Mouse (Mus musculus): ENCODE measurements at regions not wholly inside any gene's neighbourhood (a gene's known extent, or its start where the extent isn't known, plus 50 kb on each side); places are given as distances from the start of the nearest gene placed in this dataset.
"Not testable (repeated sequence)": the region's sequence is repeated elsewhere in the genome, so short reads cannot be mapped to it uniquely, and the experiment has no call there.

- no peak for DNase-seq (ENCODE audit: low read depth, low spot score)
These were observed 114.2 kb downstream of the Nectin1 start for GRCm38 (mm10) chr9:43857988-43858387.

DNA sequence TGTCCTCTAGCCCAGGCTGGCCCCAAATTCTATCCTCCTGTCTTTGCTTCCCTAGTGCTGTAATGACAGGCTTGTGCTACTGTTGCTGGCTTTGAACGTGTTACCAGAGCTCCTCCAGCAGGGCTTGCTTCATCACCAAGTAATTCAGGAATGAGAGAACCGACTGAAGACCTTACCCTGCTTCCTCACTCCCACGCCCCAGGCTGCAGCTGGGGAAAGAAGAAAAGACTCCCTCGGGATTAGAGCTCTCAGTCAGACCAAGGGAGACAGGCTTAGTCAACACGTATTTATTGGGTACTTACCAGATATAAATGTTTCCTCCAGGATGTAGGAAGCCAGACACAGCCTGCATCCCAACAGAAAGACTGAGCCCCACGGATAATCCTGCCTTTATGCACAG lies 115.0 kb downstream of the Nectin1 start:
- DNase-seq (ENCODE audit: low read depth, low spot score) = peak; percentile 55

DNA sequence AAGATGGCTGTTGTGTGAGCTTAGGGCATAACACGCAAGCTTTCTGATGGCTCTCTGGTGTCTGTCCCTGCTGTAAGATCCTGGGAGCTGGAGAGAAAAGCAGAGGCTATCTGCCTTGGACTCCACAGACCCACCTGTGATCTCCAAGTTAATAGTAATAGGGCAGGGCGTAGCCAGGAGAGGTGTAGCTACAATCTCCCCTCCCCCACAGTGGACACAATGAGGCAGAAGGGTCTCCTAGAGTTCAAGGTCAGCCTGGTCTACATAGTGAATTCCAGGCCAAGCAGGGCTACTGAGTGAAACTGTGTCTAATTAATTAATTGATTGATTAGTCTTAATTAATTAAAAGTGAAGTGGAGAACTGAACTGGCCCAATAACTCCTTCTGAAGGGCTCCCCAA lies 116.5 kb downstream of the Nectin1 start:
- DNase-seq (ENCODE audit: low read depth, low spot score) = no peak

DNA sequence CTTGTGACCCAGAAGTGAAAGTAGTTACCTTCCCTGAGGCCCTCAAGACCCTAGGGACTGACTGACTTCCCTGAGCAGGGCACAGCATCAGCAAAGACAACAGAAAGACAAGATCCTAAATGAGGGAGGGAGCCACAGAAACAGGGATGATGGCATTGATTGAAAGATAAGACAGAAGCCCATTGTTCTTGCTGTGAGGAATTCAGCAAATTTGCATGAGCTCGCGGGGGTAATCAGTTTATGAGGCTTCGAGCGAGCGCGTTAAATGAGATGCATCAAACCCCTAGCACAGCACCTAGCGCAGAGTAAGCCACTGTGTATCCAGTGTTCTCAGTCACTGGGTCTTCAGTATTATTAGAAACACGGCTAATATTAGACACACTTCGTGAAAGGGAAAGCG lies 117.6 kb downstream of the Nectin1 start:
- DNase-seq (ENCODE audit: low read depth, low spot score) = no peak

- DNase-seq (ENCODE audit: low read depth, low spot score) = not testable (repeated sequence)
These were observed 118.2 kb downstream of the Nectin1 start for GRCm38 (mm10) chr9:43862034-43862433.

GRCm38 (mm10) chr9:43863609-43864397 lies 120.0 kb downstream of the Nectin1 start:
- peak; percentile 84 for DNase-seq (ENCODE audit: low read depth, low spot score)

DNA sequence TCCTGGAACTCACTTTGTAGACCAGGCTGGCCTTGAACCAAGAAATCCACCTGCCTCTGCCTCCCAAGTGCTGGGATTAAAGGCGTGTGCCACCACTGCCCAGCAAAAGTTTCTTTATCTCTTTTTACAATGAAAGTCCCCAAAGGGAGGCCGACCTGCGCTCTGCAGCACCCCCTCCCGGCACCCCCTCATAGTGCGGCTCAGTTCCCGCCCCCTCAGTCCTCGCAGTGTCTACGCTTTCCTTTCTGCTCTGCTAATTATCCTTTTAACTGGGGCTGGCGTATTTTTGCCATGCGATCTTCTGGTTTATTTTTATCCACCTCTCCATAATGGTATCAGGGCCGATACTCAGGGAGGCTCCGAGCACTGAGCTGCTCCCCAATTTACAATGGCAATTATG lies 123.0 kb downstream of the Nectin1 start:
- peak; percentile 57 for DNase-seq (ENCODE audit: low read depth, low spot score)

- peak; percentile 13 for DNase-seq (ENCODE audit: low read depth, low spot score)
These were observed 130.1 kb downstream of the Nectin1 start for GRCm38 (mm10) chr9:43873841-43874240.

DNA sequence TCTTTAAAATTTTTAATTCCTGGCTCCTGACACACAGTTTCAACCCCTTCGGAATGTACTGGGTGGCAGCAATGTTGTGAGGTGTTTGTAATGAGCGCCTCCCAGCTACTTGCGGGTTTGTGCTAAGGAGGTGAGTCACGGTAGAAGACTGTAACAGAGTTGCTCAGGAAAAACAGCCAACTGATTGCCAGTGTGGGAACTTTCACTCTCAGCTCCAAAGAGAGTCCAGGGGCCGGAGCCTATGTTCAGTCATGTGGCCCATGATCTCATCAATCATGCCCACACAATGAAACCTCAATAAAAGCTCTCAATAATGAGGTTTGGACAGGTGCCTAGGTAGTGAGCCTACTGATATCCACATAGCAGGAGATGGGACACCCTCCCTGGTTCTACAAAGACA lies 130.5 kb downstream of the Nectin1 start:
- DNase-seq (ENCODE audit: low read depth, low spot score) = peak; percentile 24

DNA sequence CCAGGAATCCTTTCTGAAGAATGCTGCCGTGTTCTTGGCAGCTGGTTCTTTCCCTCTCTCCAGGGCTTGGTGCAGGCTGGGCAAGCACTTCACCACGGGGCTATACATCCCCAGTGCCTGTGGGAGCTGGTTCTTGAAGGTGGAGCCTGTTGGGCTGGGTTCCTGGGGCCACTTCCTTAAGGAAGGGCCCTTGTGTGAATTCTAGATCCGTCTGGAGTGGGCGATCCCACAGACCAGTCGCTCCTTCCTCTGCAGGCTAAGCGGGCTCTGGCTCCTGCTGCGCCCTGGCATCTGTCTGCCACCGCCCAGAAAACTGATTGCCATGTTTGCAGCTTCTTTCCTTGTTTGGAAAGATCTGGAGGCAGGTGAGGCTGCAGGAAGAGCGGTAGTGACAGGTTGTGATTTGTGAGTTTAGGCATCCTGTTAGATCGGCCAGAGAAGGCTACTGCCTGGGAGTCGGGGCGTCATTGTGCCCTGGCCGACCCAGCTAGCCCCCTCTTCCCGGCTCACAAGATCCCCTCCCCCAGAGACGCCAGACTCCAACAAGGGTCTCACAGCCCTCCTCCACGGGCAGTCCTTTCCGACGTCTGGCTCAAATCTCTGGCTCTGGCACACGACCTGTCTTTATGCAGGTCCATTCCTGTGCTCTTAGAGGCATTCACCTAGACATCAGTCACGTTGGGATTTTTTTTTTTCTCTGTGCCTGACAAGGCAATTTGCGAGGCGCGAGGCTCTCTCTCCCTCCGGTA lies 135.6 kb downstream of the Nectin1 start:
- peak; percentile 29 for DNase-seq (ENCODE audit: low read depth, low spot score)

GRCm38 (mm10) chr9:43879969-43880396 lies 136.2 kb downstream of the Nectin1 start:
- peak; percentile 87 for DNase-seq (ENCODE audit: low read depth, low spot score)

- no peak for DNase-seq (ENCODE audit: low read depth, low spot score)
These were observed 149.3 kb downstream of the Nectin1 start for GRCm38 (mm10) chr9:43893086-43893485.

DNA sequence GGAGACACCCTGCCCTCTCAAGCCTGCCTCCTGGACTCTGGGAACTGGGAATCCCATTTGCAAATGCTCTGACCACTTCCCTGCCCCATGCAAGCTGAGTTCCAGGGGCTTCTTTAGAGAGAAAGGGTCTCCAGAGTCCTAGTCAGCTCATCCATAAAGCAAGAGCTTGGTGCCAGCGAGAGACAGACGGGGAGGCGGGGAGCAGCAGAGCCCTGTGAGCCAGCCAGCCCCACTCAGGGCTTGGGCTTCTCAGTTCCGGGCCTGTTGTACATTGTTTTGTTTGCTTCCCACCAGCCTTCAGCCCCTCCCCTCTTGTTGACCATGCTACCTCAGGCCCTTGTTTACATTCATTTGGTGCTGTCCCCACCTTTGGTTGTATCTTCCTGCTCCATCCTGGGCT lies 143.9 kb upstream of the Thy1 start:
- DNase-seq (ENCODE audit: low read depth, low spot score) = no peak

GRCm38 (mm10) chr9:43908325-43908724 lies 134.9 kb upstream of the Thy1 start:
- DNase-seq (ENCODE audit: low read depth, low spot score) = no peak

GRCm38 (mm10) chr9:43915015-43915414 lies 128.2 kb upstream of the Thy1 start:
- no peak for DNase-seq (ENCODE audit: low read depth, low spot score)

DNA sequence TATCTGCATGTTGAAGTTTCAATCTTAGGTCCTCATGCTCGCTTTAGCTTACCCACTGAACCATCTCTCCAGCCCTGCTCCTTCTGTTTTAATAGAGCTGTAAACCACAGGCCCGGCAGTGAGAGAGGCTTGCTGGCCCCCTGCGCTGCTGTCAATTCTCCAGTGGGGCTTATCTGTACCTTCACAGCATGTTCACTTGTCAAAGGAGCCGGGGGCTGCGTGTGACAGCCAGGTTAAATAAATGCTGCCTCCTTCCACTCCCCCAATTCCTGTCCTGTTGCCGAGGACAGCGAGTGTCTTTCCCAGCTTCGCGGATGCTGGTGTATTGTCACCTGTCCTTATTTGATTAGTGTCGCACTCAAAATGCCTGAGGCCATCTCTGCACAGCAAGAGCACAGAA lies 125.7 kb upstream of the Thy1 start:
- DNase-seq (ENCODE audit: low read depth, low spot score) = no peak

GRCm38 (mm10) chr9:43919010-43919409 lies 124.2 kb upstream of the Thy1 start:
- DNase-seq (ENCODE audit: low read depth, low spot score) = no peak

GRCm38 (mm10) chr9:43920053-43920754 lies 123.0 kb upstream of the Thy1 start:
- peak; percentile 79 for DNase-seq (ENCODE audit: low read depth, low spot score)

- DNase-seq (ENCODE audit: low read depth, low spot score) = no peak
These were observed 121.0 kb upstream of the Thy1 start for GRCm38 (mm10) chr9:43922231-43922630.

DNA sequence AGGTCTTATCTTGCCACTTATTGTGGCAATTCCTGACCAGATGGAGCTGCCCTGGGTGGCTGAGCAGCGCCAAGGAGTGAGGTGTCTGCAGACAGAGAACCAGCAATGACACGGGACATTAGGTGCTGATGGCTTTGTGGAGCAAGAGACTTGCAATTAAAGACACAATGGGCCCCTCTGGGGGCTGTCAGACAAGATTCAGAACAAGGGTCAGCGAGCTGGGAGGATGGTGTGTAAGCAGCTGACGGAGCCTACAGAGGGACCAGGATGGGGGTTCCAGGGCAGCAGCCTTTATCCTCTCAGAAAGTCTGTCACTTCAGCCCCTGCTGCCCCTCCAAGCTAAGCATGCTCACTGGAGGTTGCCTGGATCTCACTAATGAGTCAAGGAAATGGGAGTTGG lies 120.1 kb upstream of the Thy1 start:
- DNase-seq (ENCODE audit: low read depth, low spot score) = no peak

DNA sequence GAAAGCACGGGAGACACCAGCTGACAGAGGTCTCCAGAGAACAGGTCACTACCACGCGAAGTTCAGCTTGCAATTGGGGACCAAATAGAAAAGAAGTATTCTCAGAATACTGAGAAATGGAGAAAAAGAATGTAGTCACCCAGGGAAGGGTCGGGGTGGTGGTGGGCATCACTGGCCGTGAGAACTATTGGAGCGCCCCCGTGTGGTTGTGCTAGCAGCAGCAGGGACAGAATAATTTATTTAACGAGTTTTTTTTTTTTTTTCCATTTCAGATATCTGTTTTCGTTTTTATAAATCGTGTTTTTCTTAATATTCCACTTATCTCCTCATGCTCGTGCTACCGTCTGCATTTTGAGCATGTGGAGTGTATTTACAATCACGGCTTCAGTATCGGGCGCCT lies 118.4 kb upstream of the Thy1 start:
- no peak for DNase-seq (ENCODE audit: low read depth, low spot score)

- no peak for DNase-seq (ENCODE audit: low read depth, low spot score)
These were observed 113.7 kb upstream of the Thy1 start for GRCm38 (mm10) chr9:43929312-43930036.
